Mouse (Mus musculus) ES-CJ7 (cell line): ENCODE data around the gene Bcl2l12.

ENCODE experiments used
- DNase-seq: peaks from one replicate; pipeline ENCODE4 v3.0.0; 2011; ENCODE audit warnings: low read depth, low spot score

The Bcl2l12 gene

GRCm38 (mm10) chr7:45017242-45018061 lies 18.9 kb upstream of the Bcl2l12 start, which contains the start of gene Rras:
Gene Rras, plus strand, starts transcription at chr7:45017961.
- peak; percentile 99 for DNase-seq

- no peak for DNase-seq
Measured at GRCm38 (mm10) chr7:45016761-45017160, 18.2 kb upstream of the Bcl2l12 start.

- peak; percentile 100 for DNase-seq
Measured at GRCm38 (mm10) chr7:45015957-45016612, 17.6 kb upstream of the Bcl2l12 start, which contains the start of gene Scaf1. Gene Scaf1, minus strand, starts transcription at chr7:45016363.

- no peak for DNase-seq
Measured at GRCm38 (mm10) chr7:45015344-45015956, 16.9 kb upstream of the Bcl2l12 start.

GRCm38 (mm10) chr7:45014096-45014451 lies 15.6 kb upstream of the Bcl2l12 start:
- DNase-seq: no peak

- DNase-seq: no peak
Measured at GRCm38 (mm10) chr7:45013366-45014095, 15.0 kb upstream of the Bcl2l12 start.

GRCm38 (mm10) chr7:45012824-45013223 lies 14.3 kb upstream of the Bcl2l12 start:
- no peak for DNase-seq

GRCm38 (mm10) chr7:45012011-45012410 lies 13.5 kb upstream of the Bcl2l12 start:
- no peak for DNase-seq

- no peak for DNase-seq
Measured at GRCm38 (mm10) chr7:45008411-45008810, 9.9 kb upstream of the Bcl2l12 start.

GRCm38 (mm10) chr7:45007846-45008245 lies 9.3 kb upstream of the Bcl2l12 start:
- DNase-seq: no peak

GRCm38 (mm10) chr7:45007141-45007540 lies 8.6 kb upstream of the Bcl2l12 start:
- DNase-seq: no peak

GRCm38 (mm10) chr7:45006503-45006902 lies 8.0 kb upstream of the Bcl2l12 start:
- no peak for DNase-seq

- no peak for DNase-seq
Measured at GRCm38 (mm10) chr7:45005321-45005992, 6.9 kb upstream of the Bcl2l12 start.

- no peak for DNase-seq
Measured at GRCm38 (mm10) chr7:45004546-45004945, 6.0 kb upstream of the Bcl2l12 start.

GRCm38 (mm10) chr7:45002440-45002839 lies 3.9 kb upstream of the Bcl2l12 start:
- no peak for DNase-seq

- DNase-seq: no peak
Measured at GRCm38 (mm10) chr7:45000539-45001114, 2.1 kb upstream of the Bcl2l12 start.

GRCm38 (mm10) chr7:44999753-45000152 lies 1.2 kb upstream of the Bcl2l12 start:
- DNase-seq: no peak

- no peak for DNase-seq
Measured at GRCm38 (mm10) chr7:44997940-44998428, 528 bp downstream of the Bcl2l12 start.

GRCm38 (mm10) chr7:44997231-44997939 lies 1.1 kb downstream of the Bcl2l12 start, which contains the start of gene Irf3:
Gene Irf3, plus strand, starts transcription at chr7:44997648.
- DNase-seq: peak; percentile 95

GRCm38 (mm10) chr7:44996672-44997071 lies 1.8 kb downstream of the Bcl2l12 start:
- DNase-seq: no peak
